Mouse (Mus musculus): Measurements from ENCODE around the gene Hspb8. TPM values are rescaled to one million over a fixed set of nuclear protein-coding genes. Genes with fewer than 3 reads are reported as not detected.

Gene Hspb8
- total and polyA plus RNA-seq, 2 experiments from 2014 or later, result 26.9 to 102 TPM

DNA sequence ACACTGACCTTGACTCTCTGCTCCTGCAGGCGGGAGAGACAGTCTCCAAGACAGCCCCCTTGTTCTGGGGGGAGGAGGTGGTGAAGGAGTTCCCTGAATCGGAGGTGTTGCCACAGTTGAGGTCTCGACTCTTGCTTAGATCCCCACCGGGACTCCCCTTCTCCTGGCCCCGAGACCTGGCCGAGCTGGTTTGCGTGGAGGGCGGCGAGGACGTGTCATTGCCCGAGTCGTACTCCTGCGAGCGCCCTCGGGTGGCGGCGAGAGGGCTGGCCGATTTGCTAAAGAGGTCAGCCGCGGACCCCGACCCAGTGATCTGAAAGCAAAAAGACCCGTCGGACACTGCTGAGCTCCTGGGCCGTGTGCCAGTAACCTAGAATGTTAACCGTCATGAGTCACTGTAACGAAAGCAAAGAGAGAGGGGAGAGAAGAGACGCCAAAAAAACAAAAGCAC lies 30.8 kb upstream of the Hspb8 start:
- TF ChIP-seq EP300 (IDR thresholded peaks at IDR 0.05; ENCODE audit: low read depth) (no peak), CTCF (IDR thresholded peaks at IDR 0.05; ENCODE audit: low read depth) (peak; percentile 67)
- ATAC-seq (ENCODE audit: insufficient read depth, low read depth), result peak; percentile 73
- no peaks in the 10 kb centered on the region for H3K27me3 ChIP-seq (ENCODE audit: control insufficient read depth, insufficient read depth, low read length)
- H3K4me1 ChIP-seq (ENCODE audit: control insufficient read depth, insufficient read depth), result peaks cover 14% of the 10 kb centered on the region
- H3K4me2 ChIP-seq (ENCODE audit: low read depth, low read length), result peak overlapping the region; percentile 71
- no peak overlapping the region for H3K27ac ChIP-seq (ENCODE audit: low read depth)
- no peaks in the 10 kb centered on the region for H3K36me3 ChIP-seq (replicated peaks; ENCODE audit: control insufficient read depth, insufficient read depth, low read length)
- H3K9ac ChIP-seq (replicated peaks; ENCODE audit: low read depth, low read length), result peak overlapping the region; percentile 58
- H3K9me3 ChIP-seq (replicated peaks; ENCODE audit: control insufficient read depth, low read length), result no peaks in the 10 kb centered on the region
- peak; percentile 70 for DNase-seq (ENCODE audit: low spot score)
- peak overlapping the region; percentile 50 for H3K4me3 ChIP-seq (ENCODE audit: low read depth, low read length)
- 1% methylated on average over 27 of the region's 27 CpGs for WGBS

DNA sequence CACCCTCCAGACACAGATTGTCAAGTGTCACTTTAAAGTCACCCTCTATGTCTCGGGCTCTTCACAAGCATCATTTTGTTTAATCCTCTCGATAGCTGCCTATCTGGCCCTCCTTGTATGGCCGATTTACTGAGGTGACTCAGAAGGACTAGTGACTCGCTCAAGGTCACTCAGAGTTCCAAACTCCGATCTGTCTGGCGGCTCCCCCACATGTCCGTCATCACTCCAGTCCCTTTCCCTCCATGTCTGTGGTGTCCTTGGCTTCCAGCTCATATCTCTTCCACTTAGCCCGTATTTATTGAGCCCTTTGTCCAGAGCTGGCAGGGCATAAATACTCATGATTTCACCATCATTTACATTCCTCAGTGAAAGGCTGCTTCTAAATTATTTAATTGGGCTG lies 28.2 kb upstream of the Hspb8 start:
- H3K36me3 ChIP-seq (replicated peaks; ENCODE audit: control insufficient read depth, insufficient read depth, low read length), result no peaks in the 10 kb centered on the region
- no peak overlapping the region for H3K4me3 ChIP-seq (ENCODE audit: low read depth, low read length)
- DNase-seq (ENCODE audit: low spot score), result peak; percentile 35
- peaks cover 19% of the 10 kb centered on the region for H3K4me1 ChIP-seq (ENCODE audit: control insufficient read depth, insufficient read depth)
- H3K27ac ChIP-seq (ENCODE audit: low read depth), result 0 out of 2 replicates have a peak overlapping the region, but pooled peaks have one; percentile 3
- TF ChIP-seq EP300 (IDR thresholded peaks at IDR 0.05; ENCODE audit: low read depth), result no peak
- no peak for TF ChIP-seq CTCF (IDR thresholded peaks at IDR 0.05; ENCODE audit: low read depth)
- no peak overlapping the region for H3K4me2 ChIP-seq (ENCODE audit: low read depth, low read length)
- WGBS, result 23% methylated on average over 8 of the region's 8 CpGs
- H3K9me3 ChIP-seq (replicated peaks; ENCODE audit: control insufficient read depth, low read length), result no peaks in the 10 kb centered on the region
- no peak for ATAC-seq (ENCODE audit: insufficient read depth, low read depth)
- no peaks in the 10 kb centered on the region for H3K27me3 ChIP-seq (ENCODE audit: control insufficient read depth, insufficient read depth, low read length)
- no peak overlapping the region for H3K9ac ChIP-seq (replicated peaks; ENCODE audit: low read depth, low read length)

DNA sequence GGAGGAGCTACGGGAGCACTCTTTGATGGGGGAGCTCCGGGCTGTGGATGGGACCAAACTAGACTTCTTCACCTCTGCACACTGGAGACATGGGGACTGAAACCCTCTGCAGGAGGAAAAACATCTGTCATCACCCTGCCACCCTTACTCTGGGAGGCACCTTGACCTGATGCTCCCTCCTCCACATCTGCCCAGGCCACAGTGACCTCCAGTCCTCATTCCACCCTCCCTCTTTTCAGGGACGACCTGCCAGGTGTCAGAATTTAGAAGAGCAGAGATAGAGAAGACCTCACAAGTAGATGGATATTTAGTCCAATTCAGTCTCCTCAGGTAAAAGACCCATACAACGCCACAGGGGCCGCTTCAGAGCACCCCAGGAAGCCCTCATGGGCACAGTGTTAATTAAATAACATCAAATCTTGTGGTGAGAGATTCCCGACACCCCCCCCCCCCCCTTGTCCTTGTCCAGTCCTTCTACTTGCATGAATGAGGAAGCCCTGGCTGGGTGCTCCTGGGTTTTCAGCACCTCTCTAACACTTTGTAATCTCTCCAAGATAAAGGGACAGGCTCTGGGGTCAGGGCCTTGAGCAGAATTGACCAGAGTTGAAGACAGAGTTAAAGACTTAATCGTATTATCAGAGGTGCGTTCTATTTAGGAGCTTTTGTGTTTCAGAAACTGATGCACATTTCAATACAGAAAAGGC lies 27.0 kb upstream of the Hspb8 start:
- ATAC-seq (ENCODE audit: insufficient read depth, low read depth) (no peak), DNase-seq (ENCODE audit: low spot score) (no peak)
- TF ChIP-seq CTCF (IDR thresholded peaks at IDR 0.05; ENCODE audit: low read depth) (no peak), EP300 (IDR thresholded peaks at IDR 0.05; ENCODE audit: low read depth) (no peak)
- WGBS, result 14% methylated on average over 8 of the region's 8 CpGs
- Histone ChIP-seq H3K9me3 (replicated peaks; ENCODE audit: control insufficient read depth, low read length) (no peaks in the 10 kb centered on the region), H3K4me1 (ENCODE audit: control insufficient read depth, insufficient read depth) (peaks cover 19% of the 10 kb centered on the region), H3K27ac (ENCODE audit: low read depth) (no peak overlapping the region), H3K36me3 (replicated peaks; ENCODE audit: control insufficient read depth, insufficient read depth, low read length) (no peaks in the 10 kb centered on the region), H3K4me2 (ENCODE audit: low read depth, low read length) (peak overlapping the region; percentile 30; the same call in 1 of the 2 replicates), H3K9ac (replicated peaks; ENCODE audit: low read depth, low read length) (no peak overlapping the region), H3K4me3 (ENCODE audit: low read depth, low read length) (no peak overlapping the region), H3K27me3 (ENCODE audit: control insufficient read depth, insufficient read depth, low read length) (no peaks in the 10 kb centered on the region)

DNA sequence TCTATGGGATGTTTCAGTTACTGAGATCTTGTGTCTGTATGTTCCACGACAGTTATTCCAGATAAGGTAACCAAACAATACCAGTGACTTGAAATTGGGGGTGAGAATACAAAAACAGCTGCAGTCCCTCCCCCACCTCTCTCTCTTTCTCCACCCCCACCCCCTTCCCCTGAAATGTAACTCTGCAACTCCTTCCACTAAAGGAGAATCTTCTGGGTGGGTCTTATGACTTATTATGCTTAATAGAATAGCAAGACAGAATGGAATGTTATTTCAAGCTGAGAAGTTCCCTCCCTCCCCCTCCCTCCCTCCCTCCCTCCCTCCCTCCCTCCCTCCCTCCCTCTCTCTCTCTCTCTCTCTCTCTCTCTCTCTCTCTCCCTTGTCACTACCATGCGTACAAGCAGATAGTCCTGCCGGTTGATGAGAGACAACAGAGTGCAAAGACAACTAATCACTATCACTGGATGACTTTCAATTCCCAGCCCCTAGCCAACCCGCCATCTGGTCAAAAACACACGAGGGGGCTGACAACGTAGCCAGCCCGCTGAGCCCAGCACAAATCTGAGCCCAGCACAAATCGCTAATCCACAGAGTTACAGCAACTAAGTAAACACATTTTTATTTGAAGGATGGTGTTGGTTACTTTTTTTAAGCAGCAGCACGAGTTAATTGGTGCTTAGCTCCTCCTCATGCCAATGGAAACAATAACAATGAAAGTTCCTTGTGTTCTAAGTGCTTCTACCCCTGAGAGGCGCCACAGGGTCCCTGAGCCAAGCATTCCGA lies 25.9 kb upstream of the Hspb8 start:
- DNase-seq (ENCODE audit: low spot score), result no peak

DNA sequence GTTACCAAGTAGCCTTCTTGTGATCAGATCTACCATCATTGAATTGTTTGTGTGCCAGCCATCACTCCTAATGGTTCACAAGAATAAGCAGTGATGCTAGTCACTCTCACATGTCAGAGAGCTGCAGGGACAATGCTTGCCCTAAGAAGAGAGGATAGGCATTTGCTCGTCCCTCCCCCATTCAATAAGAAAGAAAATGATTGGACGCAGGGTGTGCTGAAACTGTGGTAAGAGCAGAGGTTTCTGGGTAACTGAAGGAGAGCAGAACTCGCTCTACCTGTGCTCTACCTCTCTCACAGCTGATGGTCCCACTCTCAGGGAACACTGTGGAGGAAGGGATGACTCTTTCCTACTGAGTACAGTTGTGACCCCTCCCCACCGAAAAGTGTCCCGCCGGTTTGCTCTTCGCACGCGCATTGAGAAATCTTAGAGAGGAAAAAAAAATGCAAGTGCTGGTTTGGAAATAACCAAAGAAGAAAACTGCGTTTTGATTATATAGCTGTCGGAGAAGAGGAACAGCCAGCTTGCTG lies 25.2 kb upstream of the Hspb8 start:
- ATAC-seq (ENCODE audit: insufficient read depth, low read depth), result no peak

More for the DNA sequence above, 25.9 kb upstream of the Hspb8 start:
- Histone ChIP-seq H3K4me1 (ENCODE audit: control insufficient read depth, insufficient read depth) (peaks cover 19% of the 10 kb centered on the region), H3K9me3 (replicated peaks; ENCODE audit: control insufficient read depth, low read length) (no peaks in the 10 kb centered on the region), H3K4me3 (ENCODE audit: low read depth, low read length) (no peak overlapping the region), H3K9ac (replicated peaks; ENCODE audit: low read depth, low read length) (no peak overlapping the region), H3K27ac (ENCODE audit: low read depth) (no peak overlapping the region), H3K27me3 (ENCODE audit: control insufficient read depth, insufficient read depth, low read length) (no peaks in the 10 kb centered on the region), H3K4me2 (ENCODE audit: low read depth, low read length) (peak overlapping the region; percentile 45), H3K36me3 (replicated peaks; ENCODE audit: control insufficient read depth, insufficient read depth, low read length) (no peaks in the 10 kb centered on the region)
- 7% methylated on average over 11 of the region's 11 CpGs for WGBS
- TF ChIP-seq EP300 (IDR thresholded peaks at IDR 0.05; ENCODE audit: low read depth) (no peak), CTCF (IDR thresholded peaks at IDR 0.05; ENCODE audit: low read depth) (no peak)
- ATAC-seq (ENCODE audit: insufficient read depth, low read depth), result no peak

More for the DNA sequence above, 25.2 kb upstream of the Hspb8 start:
- Histone ChIP-seq H3K27ac (ENCODE audit: low read depth) (no peak overlapping the region), H3K9me3 (replicated peaks; ENCODE audit: control insufficient read depth, low read length) (no peaks in the 10 kb centered on the region), H3K27me3 (ENCODE audit: control insufficient read depth, insufficient read depth, low read length) (no peaks in the 10 kb centered on the region), H3K9ac (replicated peaks; ENCODE audit: low read depth, low read length) (no peak overlapping the region), H3K4me2 (ENCODE audit: low read depth, low read length) (peak overlapping the region; percentile 42), H3K36me3 (replicated peaks; ENCODE audit: control insufficient read depth, insufficient read depth, low read length) (no peaks in the 10 kb centered on the region), H3K4me3 (ENCODE audit: low read depth, low read length) (no peak overlapping the region), H3K4me1 (ENCODE audit: control insufficient read depth, insufficient read depth) (peaks cover 16% of the 10 kb centered on the region)
- TF ChIP-seq EP300 (IDR thresholded peaks at IDR 0.05; ENCODE audit: low read depth), result no peak
- TF ChIP-seq CTCF (IDR thresholded peaks at IDR 0.05; ENCODE audit: low read depth), result no peak
- no peak for DNase-seq (ENCODE audit: low spot score)
- 48% methylated on average over 11 of the region's 11 CpGs for WGBS
